Mouse (Mus musculus) MEL (cell line): ENCODE measurements around the gene Ywhah.

Experiments
- CTCF ChIP-seq, 3 experiments: IDR thresholded peaks in 2 of 3; conservative IDR thresholded peaks in 1 of 3; 2 replicates each; pipeline ENCODE4 v1.5.1; 2011 to 2012; ENCODE audit warnings: low read length in 3 of 3, low read depth in 2 of 3, mild to moderate bottlenecking in 2 of 3, improper control_type of control experiment in 1 of 3, inconsistent platforms in 1 of 3, mixed read lengths in 1 of 3, moderate library complexity in 1 of 3; ENCODE audit not compliant: control insufficient read depth in 1 of 3, insufficient read depth in 1 of 3, poor library complexity in 1 of 3, severe bottlenecking in 1 of 3
- JUND ChIP-seq: IDR thresholded peaks from 2 replicates; pipeline ENCODE4 v1.6.1; 2011; ENCODE audit warnings: low read depth, mild to moderate bottlenecking, improper control_type of control experiment, low read length
- MAX ChIP-seq: IDR thresholded peaks from 2 replicates; pipeline ENCODE4 v1.6.1; 2011; ENCODE audit warnings: low read length, improper control_type of control experiment
- POLR2A ChIP-seq, 2 experiments: IDR thresholded peaks; 2 replicates each; pipeline ENCODE4 v1.6.1; 2011 to 2012; ENCODE audit warnings: low read length in 2 of 2, mild to moderate bottlenecking in 2 of 2, control low read depth in 1 of 2, improper control_type of control experiment in 1 of 2, low read depth in 1 of 2, moderate library complexity in 1 of 2; ENCODE audit not compliant: control insufficient read depth in 1 of 2, insufficient read depth in 1 of 2, poor library complexity in 1 of 2
- POLR2AphosphoS2 ChIP-seq: IDR thresholded peaks from 2 replicates; pipeline ENCODE4 v1.6.1; 2011; ENCODE audit warnings: low read length, improper control_type of control experiment
- UBTF ChIP-seq: IDR thresholded peaks from 2 replicates; pipeline ENCODE4 v1.6.1; 2012; ENCODE audit warnings: low read depth, mild to moderate bottlenecking, inconsistent platforms, low read length, improper control_type of control experiment, moderate library complexity, borderline replicate concordance; ENCODE audit not compliant: insufficient read depth
- ZNF384 ChIP-seq: IDR thresholded peaks from 2 replicates; pipeline ENCODE4 v1.6.1; 2012; ENCODE audit warnings: low read depth, mild to moderate bottlenecking, inconsistent platforms, low read length, improper control_type of control experiment

DNA sequence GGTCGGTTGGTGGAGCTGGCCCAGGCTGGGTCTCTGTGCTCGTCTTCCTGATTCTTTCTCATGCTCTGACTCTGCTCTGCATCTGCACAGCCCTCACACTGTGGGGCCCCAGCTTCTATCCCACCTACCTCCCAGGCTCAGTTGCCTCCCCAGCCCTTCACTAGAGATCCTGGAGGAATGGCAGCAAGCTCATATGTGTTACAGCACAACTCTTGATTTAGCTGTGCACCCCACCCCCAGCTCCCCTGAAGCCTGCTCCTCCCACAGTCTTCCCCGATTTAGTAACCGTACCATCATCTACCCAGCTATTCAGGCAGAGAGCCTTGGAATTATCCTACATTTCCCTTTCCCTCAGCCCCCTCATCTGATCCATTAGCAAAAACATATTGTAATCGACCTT is 17.5 kb upstream of the Ywhah start:
- TF ChIP-seq CTCF (IDR thresholded peaks at IDR 0.05 in 2 of 3, conservative IDR thresholded peaks at IDR 0.05 in 1 of 3; ENCODE audit: control insufficient read depth in 1 of 3, insufficient read depth in 1 of 3, low read depth in 2 of 3, low read length in 3 of 3, poor library complexity in 1 of 3, severe bottlenecking in 1 of 3) (no peak), ZNF384 (no peak), JUND (no peak), POLR2AphosphoS2 (no peak), POLR2A (IDR thresholded peaks at IDR 0.05; ENCODE audit: control insufficient read depth in 1 of 2, insufficient read depth in 1 of 2, low read depth in 1 of 2, low read length in 2 of 2, poor library complexity in 1 of 2) (no peak), UBTF (no peak), MAX (no peak)
